Mouse (Mus musculus): ENCODE results near the gene Plekhm2.

GRCm38 (mm10) chr4:141686093-141686492, 21.4 kb upstream of the Plekhm2 start:
- TF ChIP-seq CTCF (IDR thresholded peaks at IDR 0.05; ENCODE audit: low read depth, low read length) (no peak), POLR2A (IDR thresholded peaks at IDR 0.05; ENCODE audit: extremely low read depth, insufficient read depth, low read length) (no peak)

All from liver, adult 2 months (tissue).